Mouse (Mus musculus) kidney, adult 11 months (tissue): Measurements from ENCODE around the gene Radil.
A peak's percentile ranks its signal among the peaks of the same experiment; 100 is the strongest.

Experiments
- DNase-seq: peaks from one replicate; pipeline ENCODE4 v3.0.0; 2022

Gene Radil

GRCm38 (mm10) chr5:142444791-142445531, 105.9 kb downstream of the Radil start:
- DNase-seq = no peak

GRCm38 (mm10) chr5:142443994-142444393, 106.9 kb downstream of the Radil start:
- DNase-seq = no peak

GRCm38 (mm10) chr5:142443514-142443913, 107.4 kb downstream of the Radil start:
- no peak for DNase-seq

GRCm38 (mm10) chr5:142442045-142442440, 108.9 kb downstream of the Radil start:
- DNase-seq = no peak

GRCm38 (mm10) chr5:142441332-142442044, 109.4 kb downstream of the Radil start:
- DNase-seq = no peak

GRCm38 (mm10) chr5:142440451-142441147, 110.3 kb downstream of the Radil start:
- peak; percentile 99 for DNase-seq

GRCm38 (mm10) chr5:142439911-142440432, 110.9 kb downstream of the Radil start:
- DNase-seq = no peak

- DNase-seq = no peak
Measured at GRCm38 (mm10) chr5:142438380-142438938, 112.4 kb downstream of the Radil start.

GRCm38 (mm10) chr5:142435736-142436135, 115.2 kb downstream of the Radil start:
- no peak for DNase-seq
